Mouse (Mus musculus) adrenal gland, postnatal 36 days (tissue): ENCODE results near the gene Txndc9. TPM values are rescaled to one million over a fixed set of nuclear protein-coding genes. Genes with fewer than 3 reads are reported as not detected.
A peak's percentile ranks its signal among the peaks of the same experiment; 100 is the strongest.

Experiments
- DNase-seq, 2 experiments: peaks; one replicate each; pipeline ENCODE4 v3.0.0; 2021; ENCODE audit warnings: mixed read lengths in 1 of 2
- total RNA-seq, 2 experiments: library from RNA; stranded (reverse); gene quantifications; 2 replicates each; pipeline ENCODE4 v1.2.3; 2021

The Txndc9 gene
- total RNA-seq, 2 experiments from 2014 or later: 78.2 to 83.3 TPM

GRCm38 (mm10) chr1:37977303-37977702 is 20.4 kb downstream of the Txndc9 start:
- DNase-seq: no peak

- peak; percentile 81 to 85 for DNase-seq
Observed at GRCm38 (mm10) chr1:37976666-37977065, 21.0 kb downstream of the Txndc9 start.

- no peak for DNase-seq
Observed at GRCm38 (mm10) chr1:37971520-37971919, 26.2 kb downstream of the Txndc9 start.

GRCm38 (mm10) chr1:37968746-37969145 is 28.9 kb downstream of the Txndc9 start:
- DNase-seq: no peak

- no peak for DNase-seq
Observed at GRCm38 (mm10) chr1:37965571-37965970, 32.1 kb downstream of the Txndc9 start.

- DNase-seq: peak; percentile 43 to 48
Observed at GRCm38 (mm10) chr1:37959486-37959885, 38.2 kb downstream of the Txndc9 start.

GRCm38 (mm10) chr1:37958516-37958915 is 39.2 kb downstream of the Txndc9 start:
- DNase-seq: no peak

GRCm38 (mm10) chr1:37957659-37958058 is 40.0 kb downstream of the Txndc9 start, which contains the start of gene Lyg1:
Gene Lyg1, minus strand, starts transcription at chr1:37957759.
- no peak for DNase-seq

GRCm38 (mm10) chr1:37956690-37957431 is 40.8 kb downstream of the Txndc9 start:
- peak; percentile 60 to 65 for DNase-seq

GRCm38 (mm10) chr1:37955251-37955650 is 42.4 kb downstream of the Txndc9 start:
- DNase-seq: peak; percentile 28 to 48

GRCm38 (mm10) chr1:37954786-37955185 is 42.9 kb downstream of the Txndc9 start:
- DNase-seq: peak in 1 of 2 experiments; percentile 6

- no peak for DNase-seq
Observed at GRCm38 (mm10) chr1:37948906-37949305, 48.8 kb downstream of the Txndc9 start.

Other genes starting within 250 kb of the Txndc9 start
- 1 to 10 TPM; 5.1 to 5.2 TPM for gene Tsga10, start 131.5 kb downstream of the Txndc9 start, total RNA-seq
- gene Lipt1, start 126.2 kb downstream of the Txndc9 start, total RNA-seq: 10 to 100 TPM; 10.4 to 13.8 TPM
- gene Mitd1, start 107.5 kb downstream of the Txndc9 start, total RNA-seq: 10 to 100 TPM; 11.2 to 12.8 TPM
- 100 to 1,000 TPM; 211 to 224 TPM for gene Mrpl30, start 107.4 kb downstream of the Txndc9 start, total RNA-seq
- gene Lyg2, start 81.4 kb downstream of the Txndc9 start, total RNA-seq: not detected
- gene Lyg1, start 40.1 kb downstream of the Txndc9 start, total RNA-seq: not detected
- 10 to 100 TPM; 41.6 to 46.9 TPM for gene Eif5b, start 117 bp upstream of the Txndc9 start, total RNA-seq
- 10 to 100 TPM; 22.4 to 23.5 TPM for gene Rev1, start 131.9 kb upstream of the Txndc9 start, total RNA-seq